Mouse (Mus musculus): Measurements from ENCODE around the gene Igf2bp3. TPM values are rescaled to one million over a fixed set of nuclear protein-coding genes. Genes with fewer than 3 reads are reported as not detected.
A peak's percentile ranks its signal among the peaks of the same experiment; 100 is the strongest.

Gene Igf2bp3
- total RNA-seq, 1 experiment from 2014 or later: 1.2 TPM

DNA sequence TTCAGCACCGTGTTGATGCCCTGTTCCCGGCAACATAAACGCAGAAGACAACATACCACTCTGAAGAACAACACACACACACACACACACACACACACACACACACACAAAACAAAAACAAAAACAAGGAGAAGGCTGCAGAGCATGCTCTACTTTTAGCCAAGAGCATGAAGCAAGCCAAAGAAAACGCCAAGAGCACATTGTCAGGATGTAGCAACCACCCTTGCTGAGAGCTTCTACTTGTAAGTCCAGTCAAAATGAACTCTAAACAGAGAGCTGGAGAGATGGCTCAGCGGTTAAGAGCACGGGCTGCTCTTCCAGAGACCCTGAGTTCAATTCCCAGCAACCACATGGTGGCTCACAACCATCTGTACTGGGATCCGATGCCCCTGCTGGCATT is 41.5 kb downstream of the Igf2bp3 start:
- DNase-seq: no peak

DNA sequence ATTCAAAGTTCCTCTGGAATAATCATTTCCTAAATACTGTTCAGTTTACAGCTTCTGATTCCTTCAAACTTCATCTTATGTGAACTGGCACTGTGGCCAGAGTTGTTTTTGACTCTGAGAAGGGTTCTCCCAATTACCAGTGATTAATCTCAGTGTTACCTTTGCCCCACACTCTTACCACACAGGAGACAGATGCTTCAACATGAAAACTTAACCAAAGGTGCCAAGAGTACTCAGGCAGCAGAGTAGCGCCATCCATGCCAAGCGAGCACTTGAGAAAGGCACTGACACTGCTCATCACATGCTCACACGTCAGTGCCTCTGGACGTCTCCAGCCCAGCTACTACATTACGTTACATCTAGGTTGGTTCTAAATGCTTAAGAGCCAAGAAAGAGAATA is 43.5 kb downstream of the Igf2bp3 start:
- no peak for DNase-seq

DNA sequence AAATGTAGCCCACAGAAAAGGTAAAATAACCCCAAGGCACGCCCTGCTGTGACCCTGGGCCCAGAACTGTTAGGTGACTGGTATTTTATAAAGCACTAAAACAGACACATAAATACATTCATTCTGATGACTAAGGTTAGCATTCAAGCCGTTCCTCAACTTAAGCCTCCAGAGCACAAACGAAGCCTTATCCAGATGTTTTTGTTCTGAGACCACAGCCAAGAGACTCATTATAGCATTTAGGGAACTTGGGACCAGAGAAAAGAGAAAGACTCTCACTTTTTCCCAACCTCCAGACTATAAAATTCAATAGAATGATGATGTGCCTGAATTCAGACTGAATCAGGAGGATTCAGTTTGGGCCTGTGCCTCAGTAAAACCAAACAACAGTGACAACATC is 46.1 kb downstream of the Igf2bp3 start:
- no peak for DNase-seq

DNA sequence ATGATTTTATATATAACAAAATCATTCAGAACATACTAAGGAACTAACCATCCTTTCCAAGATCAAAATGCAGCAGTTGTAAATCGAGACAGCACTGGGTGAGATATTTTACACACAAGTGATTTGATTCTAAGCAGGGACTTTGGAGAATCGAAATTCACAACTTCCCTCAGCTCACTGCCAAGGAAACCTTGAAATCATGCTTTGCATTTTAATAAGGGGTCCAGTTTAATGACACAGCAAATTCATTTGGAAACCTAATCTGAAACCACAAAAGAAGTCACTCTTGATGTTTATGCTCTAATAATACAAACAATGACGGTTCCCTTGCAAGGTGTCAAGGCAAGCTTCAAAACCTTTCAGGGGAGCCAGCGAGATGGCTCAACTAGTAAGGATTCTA is 47.4 kb downstream of the Igf2bp3 start:
- DNase-seq: no peak

DNA sequence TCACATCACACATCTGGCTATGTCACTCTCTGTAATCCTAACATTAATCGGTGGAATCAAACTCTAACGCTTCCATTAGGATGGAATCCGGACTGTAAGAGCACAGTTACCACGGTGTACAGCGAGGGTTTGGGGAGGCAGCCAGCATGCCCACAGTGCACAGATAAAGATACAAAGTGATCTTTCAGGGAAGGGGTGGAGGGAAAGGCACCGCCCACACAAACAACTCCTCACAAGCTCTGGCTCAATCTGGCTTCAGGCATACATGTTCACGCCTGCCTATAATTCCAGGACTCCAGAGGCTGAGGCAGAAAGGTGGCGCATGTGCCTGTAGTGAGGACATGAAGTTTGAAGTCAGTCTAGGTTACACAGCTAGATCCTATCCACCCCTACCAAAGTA is 48.4 kb downstream of the Igf2bp3 start:
- DNase-seq: no peak

DNA sequence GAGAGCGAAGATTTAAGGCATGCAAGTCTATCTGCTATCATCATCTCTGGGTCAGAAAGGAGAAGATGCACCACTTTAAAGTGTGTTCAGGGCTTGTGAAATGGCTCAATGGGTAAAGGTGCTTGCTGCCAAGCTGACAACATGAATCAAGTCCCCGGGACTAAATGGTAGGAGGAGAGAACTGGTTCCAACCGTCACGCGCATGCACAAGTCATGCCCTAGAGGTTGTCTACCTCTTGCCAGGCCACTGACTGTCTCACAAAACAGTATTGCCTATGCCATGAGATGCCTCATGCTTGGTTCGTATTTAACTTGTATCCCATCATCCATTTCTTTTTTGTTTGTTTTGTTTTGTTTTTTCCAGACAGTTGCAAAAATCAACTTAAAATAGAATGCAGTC is 48.9 kb downstream of the Igf2bp3 start:
- DNase-seq: no peak

DNA sequence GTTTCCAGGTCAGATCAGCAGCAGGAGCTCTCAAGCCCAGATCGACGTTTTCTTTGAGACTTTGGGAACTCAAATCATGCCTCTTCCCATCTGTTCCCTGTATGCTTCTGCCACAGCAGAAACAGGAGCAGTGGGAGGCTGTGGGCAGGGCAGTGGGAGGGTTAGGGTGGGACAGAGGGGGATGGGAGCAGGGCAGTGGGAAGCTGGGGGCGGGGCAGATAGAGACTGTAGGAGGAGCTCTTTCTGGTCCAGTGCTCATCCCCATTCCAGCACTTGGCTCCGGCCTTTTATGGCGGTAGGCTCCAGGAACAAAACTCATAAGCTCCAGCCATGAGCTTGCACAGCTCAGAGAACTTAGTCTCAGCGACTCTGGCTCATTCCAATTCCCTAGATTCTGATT is 49.7 kb downstream of the Igf2bp3 start:
- no peak for DNase-seq

DNA sequence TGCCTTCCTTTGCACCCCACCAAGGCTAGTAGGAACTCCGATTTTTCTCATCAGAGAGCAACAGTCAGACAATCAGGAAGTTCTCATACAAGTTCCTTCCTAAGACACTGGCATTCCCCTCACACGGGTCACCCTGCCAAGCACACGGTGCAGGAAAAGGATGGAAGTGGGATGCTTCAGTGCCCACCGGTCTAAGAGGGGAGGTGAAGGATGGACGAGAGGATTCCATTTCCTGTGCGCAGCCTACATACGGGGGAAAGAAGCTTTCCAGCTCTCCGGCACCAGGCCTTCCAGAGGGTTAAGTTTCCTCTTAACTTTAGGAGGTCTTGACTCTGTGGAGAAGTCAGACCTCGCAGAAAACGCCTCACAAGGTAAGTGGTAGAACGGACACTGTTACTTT is 50.1 kb downstream of the Igf2bp3 start:
- no peak for DNase-seq

DNA sequence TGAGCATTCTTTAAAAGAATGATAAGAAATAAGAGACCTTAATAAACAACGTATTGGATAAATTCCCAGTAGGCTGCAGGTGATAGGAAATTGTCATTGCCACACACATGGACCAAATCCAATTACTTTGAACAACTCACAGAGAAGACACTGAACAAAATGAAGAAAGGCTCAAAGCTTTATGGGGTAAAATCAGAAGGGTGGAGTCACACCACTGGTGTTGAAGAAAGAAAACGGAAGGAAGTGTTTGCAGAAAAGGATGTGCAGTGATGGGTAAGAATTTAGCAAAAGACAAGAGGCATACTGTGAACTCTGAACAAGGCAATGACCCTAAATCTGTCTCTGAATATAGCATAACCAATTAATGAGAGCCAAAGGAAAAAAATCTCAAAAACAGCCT is 54.8 kb downstream of the Igf2bp3 start:
- DNase-seq: no peak

DNA sequence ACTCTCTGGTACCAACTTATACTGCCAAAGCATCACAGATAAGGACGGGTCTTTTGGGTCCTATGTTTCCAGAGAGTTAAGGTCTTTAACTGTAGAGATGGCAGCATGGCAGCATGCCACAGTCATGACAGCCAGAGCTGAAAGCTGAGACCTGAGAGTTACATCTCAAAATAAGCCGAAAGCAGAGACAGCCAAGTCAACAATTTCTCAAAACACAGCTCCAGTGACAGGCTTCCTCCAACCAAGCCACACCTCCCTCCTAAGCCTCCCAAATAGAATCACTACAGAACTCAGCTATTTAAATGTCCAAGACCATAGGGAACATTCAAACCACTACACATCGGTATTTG is 58.0 kb downstream of the Igf2bp3 start:
- no peak for DNase-seq

DNA sequence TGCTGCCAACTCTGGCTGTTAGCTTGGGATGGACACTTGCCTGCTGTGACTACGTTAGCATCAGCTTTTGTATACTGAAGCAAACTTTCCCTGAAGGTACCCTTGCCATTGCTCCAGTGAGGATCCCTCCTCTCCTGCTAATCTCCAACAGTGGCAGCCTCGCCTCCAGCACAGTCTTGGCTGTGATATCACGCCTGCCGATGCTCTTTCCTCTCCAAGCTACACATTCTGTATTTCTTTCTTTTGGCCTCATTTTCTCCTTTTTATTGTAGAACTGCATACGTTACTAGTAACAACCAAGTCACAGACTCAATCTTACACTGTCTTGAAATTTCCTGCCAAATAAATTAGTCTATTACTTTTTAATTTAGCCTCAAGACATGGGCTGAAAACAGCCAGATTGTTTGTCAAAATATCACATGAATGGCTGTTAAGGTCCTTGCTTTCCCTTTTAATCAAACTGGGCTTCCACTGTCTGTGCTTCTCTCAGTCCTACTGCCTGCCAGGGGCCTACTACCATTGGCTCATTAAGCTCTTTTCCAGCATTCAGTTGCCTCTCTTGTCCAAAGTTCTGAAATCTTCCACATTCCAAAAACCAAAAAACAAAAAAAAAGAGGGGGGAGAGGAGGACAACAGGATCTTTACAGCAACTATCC is 58.5 kb downstream of the Igf2bp3 start:
- DNase-seq: no peak

DNA sequence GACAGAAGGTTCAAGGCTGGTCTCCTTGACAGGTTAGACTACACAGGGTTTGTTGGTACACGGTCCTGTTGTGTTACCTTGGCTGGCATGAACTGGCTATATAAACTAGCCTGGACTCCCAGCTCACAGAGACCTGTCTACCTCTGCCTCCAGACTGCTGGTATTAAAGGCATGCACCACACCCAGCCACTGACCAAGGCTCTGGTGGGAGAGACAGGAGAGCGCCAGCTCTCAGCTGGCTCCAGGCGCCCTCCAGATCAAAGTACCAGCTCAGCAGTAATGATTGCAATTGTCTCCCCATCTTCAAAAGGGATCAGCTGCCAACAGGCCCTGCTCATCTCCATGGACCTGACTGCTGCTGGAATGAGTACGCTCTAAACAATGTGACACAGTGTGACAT is 63.3 kb downstream of the Igf2bp3 start:
- no peak for DNase-seq

DNA sequence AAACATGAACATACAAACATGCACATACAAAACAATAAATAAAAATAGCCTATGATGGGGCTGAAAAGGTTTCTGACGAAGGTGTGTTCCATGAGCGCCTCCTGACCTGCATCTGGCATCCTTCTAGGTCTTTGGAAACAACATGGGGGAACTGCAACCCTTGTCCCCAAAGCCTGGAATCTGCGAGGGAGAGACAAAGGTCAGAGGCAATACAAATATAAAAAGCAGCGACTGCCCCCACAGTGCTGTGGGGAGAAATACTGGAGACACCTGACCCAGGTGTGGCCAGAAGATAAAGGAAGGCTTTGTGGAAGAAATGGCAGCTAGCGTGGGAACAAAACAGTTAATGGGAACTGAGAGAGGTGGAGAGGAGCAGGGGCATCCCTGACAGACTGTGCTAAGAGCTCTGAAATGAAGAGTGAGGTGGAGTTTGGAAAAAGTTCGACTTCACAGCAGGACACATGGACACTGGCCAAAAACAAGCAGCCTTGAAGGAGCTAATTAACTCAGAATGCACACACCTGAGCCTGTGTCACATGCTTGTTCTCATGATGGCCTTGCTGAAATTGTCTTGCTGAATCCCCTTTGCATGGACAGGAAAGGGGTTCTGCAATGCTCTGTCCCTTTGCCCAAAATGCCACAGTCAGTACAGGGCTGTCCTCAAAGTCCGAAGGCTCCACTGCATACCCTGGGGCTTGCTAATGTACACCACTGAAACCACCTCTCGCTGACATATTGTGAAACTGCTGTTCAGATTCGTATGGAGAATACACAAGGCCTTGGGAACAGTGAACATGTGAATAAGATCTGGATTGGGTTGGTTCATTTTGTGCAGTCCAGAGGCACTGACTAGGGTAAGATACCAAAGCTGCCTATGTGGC is 64.2 kb downstream of the Igf2bp3 start:
- no peak for DNase-seq

DNA sequence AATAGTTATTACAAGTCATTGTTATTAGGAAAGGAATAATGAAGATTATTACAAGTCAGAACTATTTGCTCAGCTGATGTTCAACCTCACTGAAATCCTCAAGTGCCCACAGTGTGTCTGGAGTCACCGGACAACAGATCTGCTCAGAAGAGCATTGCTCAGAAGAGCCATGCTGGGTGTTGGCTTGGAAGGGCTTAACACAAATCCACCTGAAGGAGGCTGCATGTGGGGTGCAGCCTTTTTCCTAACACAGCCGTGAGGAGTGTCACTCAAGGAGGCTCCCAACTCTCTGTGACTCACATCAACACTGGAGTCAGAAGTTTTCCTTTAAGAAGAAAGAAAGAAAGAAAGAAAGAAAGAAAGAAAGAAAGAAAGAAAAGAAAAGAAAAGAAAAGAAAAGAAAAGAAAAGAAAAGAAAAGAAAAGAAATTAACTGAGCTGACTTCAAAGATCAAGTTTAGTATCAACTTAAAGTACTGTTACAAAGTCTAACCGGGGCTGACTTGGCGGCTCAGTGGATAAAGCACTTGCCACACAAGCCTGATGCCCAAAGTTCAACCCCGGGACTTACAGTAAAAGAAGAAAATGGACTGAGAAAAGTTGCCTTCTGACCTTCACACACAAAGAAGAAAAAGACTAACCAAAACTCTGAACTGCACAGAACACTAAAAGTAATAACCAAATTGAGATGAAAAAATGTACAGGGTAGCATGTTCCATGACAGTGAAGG is 65.4 kb downstream of the Igf2bp3 start:
- DNase-seq: no peak

DNA sequence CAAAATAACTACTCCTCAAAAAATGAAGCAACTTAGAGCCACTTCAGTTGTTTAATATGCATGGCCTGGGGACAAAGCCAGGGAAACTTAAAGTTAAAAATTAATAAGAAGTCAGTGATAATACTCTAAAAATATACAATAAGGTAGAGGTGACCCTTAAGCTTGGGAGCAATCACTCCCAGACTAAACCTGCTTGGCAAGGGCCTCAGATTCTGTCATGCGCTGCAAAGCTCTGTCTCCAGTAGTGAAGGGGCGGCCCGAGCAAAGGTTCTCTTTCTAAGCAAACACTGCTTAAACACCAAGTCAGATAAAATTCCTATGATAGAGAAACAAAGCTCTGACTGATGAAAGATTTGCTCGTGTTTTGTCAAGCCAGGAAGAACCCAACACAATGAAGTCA is 66.0 kb downstream of the Igf2bp3 start:
- DNase-seq: no peak

DNA sequence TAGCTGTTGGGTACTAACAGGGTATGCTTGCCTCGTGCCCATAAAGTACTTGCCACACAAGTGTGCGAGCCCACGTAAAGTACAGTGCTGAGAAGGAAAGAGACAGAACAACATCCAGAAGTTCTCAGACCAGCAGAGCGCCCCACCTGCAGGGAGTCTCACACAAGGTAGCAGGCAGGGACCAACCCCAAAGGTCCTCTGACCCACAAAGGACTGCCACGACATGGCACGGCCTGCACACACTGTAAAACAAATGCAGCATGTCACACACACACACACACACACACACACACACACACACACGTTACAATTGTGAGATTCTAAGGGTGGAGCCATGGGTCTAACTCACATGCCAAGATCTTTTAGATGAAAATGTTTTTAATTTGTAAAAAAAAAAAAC is 66.4 kb downstream of the Igf2bp3 start:
- no peak for DNase-seq

DNA sequence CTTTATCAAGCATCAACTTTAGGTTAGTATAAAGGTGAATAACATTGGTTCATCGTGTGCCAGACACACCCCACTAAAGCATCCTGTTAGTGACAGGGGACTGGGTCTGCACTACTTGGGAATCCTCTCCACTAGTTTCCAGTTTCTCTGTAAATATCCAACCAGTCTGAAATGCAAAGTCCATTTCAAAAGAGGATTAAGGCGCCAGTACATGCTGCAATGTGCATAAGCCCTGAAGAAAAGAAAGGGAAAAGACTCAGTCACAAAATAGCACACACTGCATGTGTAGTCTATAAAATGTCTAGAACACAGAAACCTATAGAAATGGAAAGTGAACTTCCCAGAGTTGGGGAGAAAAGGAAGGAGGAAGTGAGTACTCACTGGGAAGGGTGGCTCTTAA is 68.3 kb downstream of the Igf2bp3 start:
- DNase-seq: no peak

DNA sequence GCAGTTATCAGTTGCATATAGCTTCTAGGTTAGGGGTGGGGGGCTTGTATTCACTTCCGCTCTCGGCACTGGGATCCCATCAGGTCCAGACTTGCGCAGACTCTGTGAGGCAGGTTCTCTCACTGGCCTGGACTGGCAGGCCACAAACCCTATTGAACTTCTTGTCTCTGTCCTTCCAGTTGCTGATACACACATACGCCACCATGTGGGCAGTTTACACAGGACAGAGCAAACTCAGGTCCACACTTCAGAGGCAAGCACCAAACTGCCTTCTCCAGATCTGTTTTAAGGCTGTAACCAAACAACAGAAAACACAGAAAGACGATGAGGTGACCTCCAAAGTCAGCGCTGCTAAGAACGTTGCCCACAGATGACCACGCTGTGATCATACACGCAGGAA is 72.3 kb downstream of the Igf2bp3 start:
- peak; percentile 26 for DNase-seq

DNA sequence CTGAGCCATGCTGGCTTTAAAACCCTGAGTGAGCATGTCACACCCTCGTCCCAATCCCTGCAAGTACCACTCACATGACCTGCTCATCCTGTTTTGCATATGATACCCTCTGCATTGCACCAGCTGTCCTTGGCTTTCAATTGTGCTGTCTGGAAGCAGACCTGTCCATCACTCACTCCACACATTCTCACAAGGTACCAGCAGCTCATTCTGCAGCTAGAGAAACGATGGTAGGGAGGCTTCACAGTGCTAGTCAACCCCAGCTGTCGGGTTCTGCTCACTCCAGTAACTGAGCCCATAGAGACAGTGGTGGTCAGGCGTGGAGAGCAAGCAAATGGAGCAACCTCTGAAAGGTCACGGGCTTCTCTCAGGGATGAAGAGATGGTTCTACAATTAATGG is 73.6 kb downstream of the Igf2bp3 start:
- no peak for DNase-seq

DNA sequence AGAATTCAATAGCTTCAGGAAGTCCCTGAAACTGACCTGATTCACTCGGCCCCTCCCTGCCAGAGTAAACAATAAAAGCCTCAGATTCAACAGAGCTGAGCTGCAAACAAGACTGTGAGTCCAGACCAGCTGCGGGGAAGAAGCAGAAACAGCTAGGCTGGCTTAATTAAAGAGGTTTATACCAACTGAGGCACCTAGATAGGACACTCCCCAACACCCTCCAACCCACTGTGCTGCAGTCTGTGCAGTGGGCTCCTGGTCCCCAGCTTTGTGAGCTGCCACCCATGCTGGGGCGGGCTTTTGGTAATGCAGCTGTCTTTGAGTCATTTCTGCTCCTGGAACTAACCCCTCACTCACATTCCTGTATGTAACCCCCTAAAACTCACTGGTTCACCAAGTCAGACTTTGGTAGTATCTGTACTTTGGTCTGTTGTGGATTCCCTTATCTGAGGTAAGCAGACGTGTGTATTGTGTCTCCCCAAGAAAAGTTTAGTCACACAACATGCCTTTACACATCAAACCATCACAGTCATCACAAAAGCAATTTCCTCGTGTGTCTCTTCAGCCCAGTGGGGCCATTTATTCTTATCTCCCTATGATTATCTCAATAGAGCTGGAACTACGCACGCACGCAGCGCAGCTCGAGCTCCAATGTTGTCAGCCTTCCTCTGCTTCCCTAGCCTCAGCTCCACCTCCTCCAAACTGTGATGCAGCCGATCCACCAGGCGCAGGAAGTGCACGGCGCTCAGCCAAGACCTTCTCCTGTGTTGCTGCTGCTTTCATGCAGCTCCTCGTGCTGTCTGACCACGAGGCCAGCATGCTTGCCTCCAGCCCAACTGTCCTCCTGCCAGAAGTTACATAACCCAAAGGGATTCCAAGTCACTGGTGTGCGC is 76.4 kb downstream of the Igf2bp3 start:
- DNase-seq: peak; percentile 8

DNA sequence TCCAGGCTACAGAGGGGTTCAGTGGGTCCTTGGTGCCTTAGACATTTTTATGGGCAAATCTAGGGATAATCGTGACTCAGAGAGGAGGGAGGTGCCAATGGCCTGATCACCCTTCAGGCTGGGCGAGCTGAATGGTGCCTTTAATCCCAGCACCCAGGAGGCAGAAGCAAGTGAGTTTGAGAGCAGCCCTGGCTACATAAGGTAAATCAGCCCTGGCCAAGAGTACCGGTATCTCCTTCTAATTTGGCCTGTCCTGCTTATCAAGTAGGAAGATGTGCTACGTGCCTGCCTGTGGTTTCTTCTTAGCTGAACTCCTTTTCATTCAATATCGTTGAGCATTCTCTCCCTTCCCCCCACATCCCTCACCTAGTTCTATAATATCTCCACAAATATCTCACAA is 78.0 kb downstream of the Igf2bp3 start:
- DNase-seq: no peak

DNA sequence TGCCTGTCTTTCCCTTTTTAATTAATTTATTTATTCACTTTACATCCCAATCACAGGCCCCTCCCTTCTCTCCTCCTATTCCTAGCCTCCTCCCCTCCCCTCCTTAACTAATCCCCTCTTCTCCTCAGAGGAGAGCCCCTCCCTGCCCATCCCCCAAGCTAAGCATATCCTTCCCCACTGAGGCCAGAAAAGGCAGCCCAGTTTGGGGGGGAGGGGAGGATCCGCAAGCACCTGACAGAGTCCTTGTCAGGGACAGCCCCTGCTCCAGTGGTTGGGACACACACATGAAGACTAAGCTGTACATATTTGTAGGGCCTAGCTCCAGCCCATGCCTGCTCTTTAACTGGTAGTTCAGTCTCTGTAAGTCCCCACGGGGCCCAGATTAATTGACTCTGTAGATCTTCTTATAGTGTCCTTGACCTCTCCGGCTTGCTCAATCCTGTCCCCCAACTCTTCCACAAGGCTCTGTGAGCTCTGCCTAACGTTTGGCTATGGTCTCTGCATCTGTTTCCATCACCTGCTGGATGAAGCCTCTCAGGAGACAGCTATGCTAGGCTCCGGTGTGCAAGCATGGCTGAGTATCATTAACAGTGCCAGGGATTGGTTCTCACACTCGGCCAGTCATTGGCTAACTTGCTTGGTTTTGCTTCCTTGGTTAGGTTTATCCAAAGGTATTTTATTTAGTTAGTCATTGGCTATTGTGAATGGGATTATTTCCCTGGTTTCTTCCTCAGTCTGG is 82.2 kb downstream of the Igf2bp3 start:
- DNase-seq: no peak

All from adrenal gland, postnatal 25 days (tissue).